Mouse (Mus musculus) forebrain, embryonic 10.5 days (tissue): ENCODE data around the gene Cfap157. TPM values are rescaled to one million over a fixed set of nuclear protein-coding genes. Genes with fewer than 3 reads are reported as not detected.

Experiments used
- DNase-seq: peaks from one replicate; pipeline ENCODE4 v3.0.0-alpha.2; 2017; ENCODE audit warnings: low spot score; ENCODE audit errors: extremely low spot score
- H3K27ac ChIP-seq: fragments of 300-500 bp; sonication (generic); 2 replicates; pipeline ENCODE4 v1.5.1; 2016; ENCODE audit warnings: mild to moderate bottlenecking
- H3K27me3 ChIP-seq: fragments of 300-500 bp; sonication (generic); 2 replicates; pipeline ENCODE4 v1.6.1; 2016; ENCODE audit warnings: mild to moderate bottlenecking; ENCODE audit not compliant: poor library complexity, severe bottlenecking
- H3K36me3 ChIP-seq: fragments of 300-500 bp; sonication (generic); replicated peaks from 2 replicates; pipeline ENCODE4 v1.6.1; 2016; ENCODE audit warnings: mild to moderate bottlenecking, moderate library complexity
- H3K4me1 ChIP-seq: fragments of 300-500 bp; sonication (generic); 2 replicates; pipeline ENCODE4 v1.6.1; 2016
- H3K4me3 ChIP-seq: fragments of 300-500 bp; sonication (generic); 2 replicates; pipeline ENCODE4 v1.5.1; 2016; ENCODE audit warnings: mild to moderate bottlenecking, moderate library complexity
- H3K9me3 ChIP-seq: fragments of 300-500 bp; sonication (generic); 2 replicates; pipeline ENCODE4 v1.6.1; 2016; ENCODE audit warnings: mild to moderate bottlenecking, moderate library complexity
- WGBS: fragments of 180-500 bp; shearing (Covaris S2); methylation state at CpG from one replicate; pipeline ENCODE4 v1.1.7; 2016; 5-methylcytosine and 5-hydroxymethylcytosine counted together
- polyA plus RNA-seq: library from polyadenylated mRNA; unstranded; fragments of >200 nt; fragmentation: Nextera tagmentation; extraction: Ambion mirVana; gene quantifications from 2 replicates; pipeline ENCODE4 v1.2.1, GENCODE M21; 2016

Cfap157 gene
- polyA plus RNA-seq, 1 experiment from 2014 or later, result 1.1 TPM

DNA sequence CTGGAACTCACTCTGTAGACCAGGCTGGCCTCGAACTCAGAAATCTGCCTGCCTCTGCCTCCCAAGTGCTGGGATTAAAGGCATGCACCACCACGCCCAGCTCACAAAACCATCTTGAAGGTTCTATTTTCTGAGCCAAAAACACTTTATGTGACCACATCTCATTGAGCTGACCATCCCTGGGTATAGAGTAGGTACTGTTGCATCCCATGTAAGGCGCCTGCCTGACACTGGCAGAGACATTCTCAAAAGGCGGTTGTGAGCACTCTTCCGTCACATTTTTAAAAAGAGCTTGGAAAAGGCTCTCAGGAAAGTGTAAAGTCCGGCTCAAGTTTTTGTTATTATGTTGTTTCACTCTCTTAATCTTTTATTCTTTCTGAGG lies 27.6 kb downstream of the Cfap157 start:
- Histone ChIP-seq H3K27me3 (peaks cover 17% of the 10 kb centered on the region), H3K36me3 (peaks cover 54% of the 10 kb centered on the region), H3K4me1 (peaks cover 30% of the 10 kb centered on the region), H3K27ac (no peak overlapping the region), H3K9me3 (no peaks in the 10 kb centered on the region), H3K4me3 (peak overlapping the region; percentile 62)
- no peak for DNase-seq
- WGBS, result 36% methylated on average over 6 of the region's 6 CpGs

DNA sequence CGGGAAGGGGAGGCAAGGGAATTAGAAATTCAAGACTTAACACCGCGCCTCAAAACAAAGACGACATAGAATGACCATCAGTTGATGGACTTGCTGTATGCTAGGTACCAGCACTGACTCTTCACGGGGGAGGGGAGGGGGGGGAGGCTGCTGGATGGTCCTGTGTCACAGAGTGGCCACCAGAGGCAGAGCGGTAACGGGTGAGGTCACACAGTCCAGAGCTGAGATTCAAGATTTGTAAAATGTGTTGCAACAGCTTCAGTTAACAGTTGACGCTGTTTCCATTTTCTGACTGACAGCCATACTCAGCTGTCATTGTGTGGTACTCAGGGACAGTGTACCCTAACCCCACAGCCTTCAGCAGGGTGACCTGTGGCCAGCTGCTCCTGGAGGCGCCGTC lies 32.0 kb downstream of the Cfap157 start:
- Histone ChIP-seq H3K27me3 (peaks cover 18% of the 10 kb centered on the region), H3K4me3 (0 out of 2 replicates have a peak overlapping the region, but pooled peaks have one; percentile 46), H3K36me3 (peaks cover 63% of the 10 kb centered on the region), H3K4me1 (peaks cover 29% of the 10 kb centered on the region), H3K27ac (no peak overlapping the region), H3K9me3 (no peaks in the 10 kb centered on the region)
- 66% methylated on average over 10 of the region's 10 CpGs for WGBS
- DNase-seq, result no peak

DNA sequence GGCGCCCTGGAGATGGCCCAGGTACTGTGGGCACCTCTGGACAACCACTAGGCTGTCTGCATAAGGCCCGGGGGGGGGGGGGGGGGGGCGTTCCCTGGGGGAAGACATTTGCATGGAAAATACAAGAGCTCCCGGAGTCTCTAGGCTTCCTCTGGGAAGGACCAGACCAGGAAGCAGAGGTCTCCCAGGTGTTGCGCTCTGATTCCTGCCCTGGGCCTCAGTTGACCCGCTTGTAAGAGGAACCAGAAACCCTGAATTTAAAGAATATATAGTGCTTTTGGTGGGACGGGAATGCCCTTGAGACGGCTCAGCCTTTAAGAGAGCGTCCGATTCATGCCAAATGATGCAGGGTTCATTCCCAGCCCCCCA lies 32.6 kb downstream of the Cfap157 start:
- WGBS, result 23% methylated on average over 9 of the region's 10 CpGs
- peaks cover 26% of the 10 kb centered on the region for H3K4me1 ChIP-seq
- peak overlapping the region; percentile 70 for H3K27ac ChIP-seq
- peak overlapping the region; percentile 46 for H3K4me3 ChIP-seq
- H3K27me3 ChIP-seq, result peaks cover 18% of the 10 kb centered on the region
- no peak for DNase-seq
- H3K36me3 ChIP-seq, result peaks cover 68% of the 10 kb centered on the region
- H3K9me3 ChIP-seq, result no peaks in the 10 kb centered on the region

DNA sequence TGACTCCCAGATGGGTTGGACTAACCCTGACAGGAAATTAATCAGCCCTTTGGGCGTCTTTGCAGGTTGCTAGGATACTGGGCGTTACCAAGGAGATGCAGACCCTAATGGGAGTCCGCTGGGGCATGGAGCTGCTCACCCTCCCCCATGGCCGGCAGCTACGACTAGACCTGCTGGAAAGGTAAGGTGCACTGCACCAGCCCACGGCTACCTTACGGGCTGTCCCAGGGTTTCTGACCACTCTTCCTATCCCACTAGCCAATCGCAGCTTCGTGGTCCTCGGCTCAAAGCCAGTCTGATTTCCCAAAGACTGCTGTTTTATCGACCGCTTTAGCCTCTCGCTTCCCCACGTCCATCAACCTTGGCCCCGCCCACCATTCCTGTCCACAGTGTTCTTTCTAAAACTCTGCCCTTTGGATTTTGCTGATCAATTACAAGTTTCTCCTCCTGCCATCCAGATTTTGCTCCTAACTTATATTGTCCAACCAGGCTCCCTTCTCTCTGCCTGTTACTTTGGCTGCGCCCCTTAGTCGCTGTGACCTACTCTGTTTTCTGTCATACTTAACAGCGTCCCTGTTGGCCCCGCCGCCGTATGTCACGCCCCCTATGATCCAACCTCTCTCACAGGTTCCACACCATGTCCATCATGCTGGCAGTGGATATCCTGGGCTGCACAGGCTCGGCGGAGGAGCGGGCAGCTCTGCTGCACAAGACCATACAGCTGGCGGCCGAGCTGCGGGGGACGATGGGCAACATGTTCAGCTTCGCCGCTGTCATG lies 33.2 kb downstream of the Cfap157 start:
- Histone ChIP-seq H3K9me3 (no peaks in the 10 kb centered on the region), H3K27me3 (peaks cover 18% of the 10 kb centered on the region), H3K4me3 (peak overlapping the region; percentile 46), H3K36me3 (peaks cover 74% of the 10 kb centered on the region), H3K4me1 (peaks cover 25% of the 10 kb centered on the region), H3K27ac (peak overlapping the region; percentile 70)
- WGBS, result 4% methylated on average over 31 of the region's 31 CpGs
- DNase-seq, result peak; percentile 86

DNA sequence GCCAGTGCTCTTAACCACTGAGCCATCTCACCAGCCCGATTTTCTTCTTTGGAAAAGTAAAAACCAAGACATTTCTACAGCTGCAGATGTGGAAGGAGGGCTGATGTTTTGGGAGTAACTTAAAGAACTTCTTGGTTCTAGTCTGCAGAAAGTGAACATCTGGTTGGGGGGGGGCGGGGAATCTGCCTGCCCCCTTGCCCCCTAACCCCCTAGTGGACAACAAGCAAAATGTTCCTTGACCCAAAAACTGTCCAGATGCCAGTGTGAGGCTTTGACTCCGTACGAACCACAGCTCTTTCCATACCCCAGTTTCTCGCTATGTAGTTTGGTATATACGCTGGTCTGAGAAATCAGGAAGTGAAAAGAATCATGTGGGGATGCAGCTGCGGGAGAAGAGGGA lies 34.0 kb downstream of the Cfap157 start:
- H3K9me3 ChIP-seq, result no peaks in the 10 kb centered on the region
- peak overlapping the region; percentile 46 for H3K4me3 ChIP-seq
- peaks cover 82% of the 10 kb centered on the region for H3K36me3 ChIP-seq
- 79% methylated on average over 7 of the region's 7 CpGs for WGBS
- H3K27me3 ChIP-seq, result peaks cover 18% of the 10 kb centered on the region
- H3K27ac ChIP-seq, result no peak overlapping the region
- no peak for DNase-seq
- peaks cover 25% of the 10 kb centered on the region for H3K4me1 ChIP-seq

DNA sequence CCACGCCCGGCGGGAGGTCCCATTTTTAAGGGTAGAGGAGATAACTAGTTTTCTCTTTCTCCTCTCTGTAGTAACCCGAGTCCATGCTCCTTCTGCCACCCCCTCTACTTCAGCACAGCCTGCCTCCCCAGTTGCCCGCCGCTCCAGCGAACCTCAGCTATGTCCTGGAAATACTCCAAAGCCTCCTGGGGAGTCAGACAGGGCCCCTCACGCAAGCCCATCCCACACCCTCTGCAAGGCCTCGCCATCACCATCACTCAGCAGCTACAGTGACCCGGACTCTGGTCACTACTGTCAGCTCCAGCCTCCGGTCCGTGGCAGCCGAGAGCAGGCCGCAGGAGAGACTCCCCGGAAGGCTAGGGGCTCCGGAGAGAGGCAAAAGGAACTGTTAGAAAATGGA lies 35.1 kb downstream of the Cfap157 start:
- H3K27me3 ChIP-seq, result peaks cover 18% of the 10 kb centered on the region
- H3K4me3 ChIP-seq, result no peak overlapping the region
- no peak overlapping the region for H3K27ac ChIP-seq
- WGBS, result 93% methylated on average over 15 of the region's 16 CpGs
- no peak for DNase-seq
- no peaks in the 10 kb centered on the region for H3K9me3 ChIP-seq
- peaks cover 26% of the 10 kb centered on the region for H3K4me1 ChIP-seq
- peaks cover 82% of the 10 kb centered on the region for H3K36me3 ChIP-seq

DNA sequence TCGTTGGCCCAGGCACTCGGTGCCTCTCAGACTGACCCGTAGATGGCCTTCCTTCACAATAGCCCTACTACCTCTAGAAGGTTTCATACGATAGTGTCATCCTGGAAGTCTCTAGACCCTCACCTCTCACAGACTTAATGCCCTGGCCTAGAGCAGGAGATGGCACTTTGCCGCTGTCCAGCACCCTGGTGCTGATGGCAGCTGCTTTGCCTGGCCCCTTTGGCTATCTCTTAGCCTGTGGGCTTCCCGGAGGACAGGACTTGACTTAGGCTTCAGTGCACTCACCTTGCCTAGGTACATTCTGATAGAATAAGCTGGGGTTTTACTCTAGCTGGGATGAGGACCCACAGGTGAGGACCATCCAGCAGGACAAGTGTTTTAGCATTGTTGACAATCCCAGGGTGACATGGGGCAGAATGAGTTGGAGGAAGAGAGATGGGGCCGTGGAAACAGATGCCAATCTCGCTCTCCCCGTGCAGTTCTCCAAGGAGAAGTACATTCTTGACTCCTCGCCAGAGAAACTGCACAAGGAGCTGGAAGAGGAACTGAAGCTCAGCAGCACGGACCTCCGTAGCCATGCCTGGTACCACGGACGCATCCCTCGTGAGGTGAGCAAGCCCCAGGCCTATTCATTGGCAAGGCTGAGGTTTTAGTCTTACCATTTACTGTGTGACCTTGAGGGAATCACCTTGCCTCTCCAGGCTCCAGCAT lies 39.8 kb downstream of the Cfap157 start:
- Histone ChIP-seq H3K4me3 (no peak overlapping the region), H3K9me3 (no peaks in the 10 kb centered on the region), H3K4me1 (peaks cover 35% of the 10 kb centered on the region), H3K36me3 (peaks cover 55% of the 10 kb centered on the region), H3K27me3 (peaks cover 44% of the 10 kb centered on the region), H3K27ac (no peak overlapping the region)
- 81% methylated on average over 15 of the region's 15 CpGs for WGBS
- no peak for DNase-seq

DNA sequence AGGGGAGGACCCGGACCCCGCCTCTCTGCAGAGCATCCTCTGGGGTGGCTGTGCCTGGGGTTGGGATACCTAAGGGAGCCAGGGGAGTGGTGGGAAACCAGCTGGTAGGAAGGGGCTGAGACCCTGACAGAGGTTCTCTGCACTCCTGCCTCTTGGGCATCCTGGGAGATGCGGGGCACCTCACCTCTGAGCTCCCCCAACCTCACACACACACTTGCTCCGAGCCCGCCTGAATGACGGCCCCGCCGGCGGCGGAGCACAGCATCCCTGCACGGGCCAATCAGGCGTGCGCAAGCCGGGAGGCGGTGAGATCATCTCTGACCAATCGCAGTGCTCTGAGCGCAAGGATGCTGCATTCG lies 42.1 kb downstream of the Cfap157 start:
- H3K4me3 ChIP-seq, result peak overlapping the region; percentile 70
- peak; percentile 86 for DNase-seq
- WGBS, result 5% methylated on average over 18 of the region's 18 CpGs
- H3K9me3 ChIP-seq, result no peaks in the 10 kb centered on the region
- peak overlapping the region; percentile 85 for H3K27ac ChIP-seq
- H3K4me1 ChIP-seq, result peaks cover 41% of the 10 kb centered on the region
- peaks cover 38% of the 10 kb centered on the region for H3K36me3 ChIP-seq
- H3K27me3 ChIP-seq, result peaks cover 51% of the 10 kb centered on the region

DNA sequence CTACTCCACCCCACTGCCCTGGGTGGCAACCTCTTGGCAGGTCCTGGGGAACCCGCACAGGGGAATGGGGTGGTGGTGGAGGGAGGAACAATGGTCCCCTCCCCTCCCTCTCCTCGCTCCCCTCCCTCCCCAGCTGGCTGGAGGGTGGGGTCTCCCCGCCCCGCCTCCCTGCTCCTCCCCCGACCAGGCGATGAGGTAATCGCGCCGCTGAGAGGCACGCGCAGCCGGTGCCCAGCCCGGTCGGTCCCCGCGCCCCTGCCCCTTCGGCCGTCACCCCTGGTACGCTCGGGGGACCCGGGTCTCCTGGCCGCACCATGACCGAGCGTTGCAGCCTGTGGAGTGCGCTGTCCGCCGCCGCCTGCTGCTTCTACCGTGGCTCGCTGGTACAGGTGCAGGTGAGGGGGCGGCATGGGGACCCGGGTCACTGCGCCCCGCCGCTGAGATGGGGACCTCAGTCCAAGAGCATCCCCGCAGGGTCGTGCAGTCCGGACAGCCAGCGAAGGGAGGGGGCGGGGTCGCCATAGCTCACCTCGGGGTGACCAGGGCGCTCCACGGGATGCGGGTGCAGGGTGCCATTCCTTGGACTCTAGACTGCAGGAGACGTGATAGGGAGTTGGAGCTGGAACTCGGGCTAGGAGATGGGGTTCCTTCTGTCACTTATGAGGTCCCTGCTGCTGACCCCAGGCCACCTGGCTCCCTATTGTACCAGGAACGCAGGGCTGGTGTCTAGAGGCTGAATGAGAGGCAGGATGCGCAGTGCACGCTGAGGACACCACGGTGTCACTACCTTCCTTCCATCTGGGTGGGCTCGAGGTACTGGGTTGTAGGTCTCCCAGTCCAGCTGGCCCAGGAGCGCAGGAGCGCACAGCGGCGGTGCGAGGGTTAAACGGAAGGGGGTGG lies 42.7 kb downstream of the Cfap157 start:
- H3K27ac ChIP-seq, result peak overlapping the region; percentile 85
- peaks cover 46% of the 10 kb centered on the region for H3K4me1 ChIP-seq
- peak; percentile 68 for DNase-seq
- H3K36me3 ChIP-seq, result peaks cover 31% of the 10 kb centered on the region
- H3K9me3 ChIP-seq, result no peaks in the 10 kb centered on the region
- 2% methylated on average over 55 of the region's 58 CpGs for WGBS
- peaks cover 51% of the 10 kb centered on the region for H3K27me3 ChIP-seq
- peak overlapping the region; percentile 70 for H3K4me3 ChIP-seq

DNA sequence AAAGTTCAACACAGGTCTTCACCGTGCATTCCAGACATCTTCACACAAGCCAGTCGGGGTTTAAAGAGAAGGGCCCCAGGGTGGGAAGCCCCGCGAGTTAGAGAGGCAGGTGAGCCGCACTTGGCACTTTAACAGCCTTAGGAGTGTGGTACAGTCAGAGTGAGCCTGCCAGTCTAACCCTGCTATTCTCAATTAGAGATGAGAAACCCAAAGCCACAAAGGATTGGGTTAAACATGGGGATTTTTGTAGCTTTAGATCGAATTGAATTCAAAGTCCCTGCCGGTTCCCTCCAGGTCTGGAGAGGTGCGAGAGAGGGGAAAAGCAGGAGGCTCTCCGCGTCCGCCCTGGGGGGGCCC lies 43.3 kb downstream of the Cfap157 start, which contains the start of gene 6330409D20Rik:
6330409D20Rik (minus strand) TSS at position 101 of the 357 bp plus-strand sequence.
- Histone ChIP-seq H3K4me1 (peaks cover 50% of the 10 kb centered on the region), H3K27me3 (peaks cover 51% of the 10 kb centered on the region), H3K36me3 (peaks cover 25% of the 10 kb centered on the region), H3K9me3 (no peaks in the 10 kb centered on the region), H3K4me3 (peak within 1 kb of the TSS; percentile 70), H3K27ac (peak within 1 kb of the TSS; percentile 85)
- WGBS, result 6% methylated on average over 11 of the region's 11 CpGs
- DNase-seq, result no peak

DNA sequence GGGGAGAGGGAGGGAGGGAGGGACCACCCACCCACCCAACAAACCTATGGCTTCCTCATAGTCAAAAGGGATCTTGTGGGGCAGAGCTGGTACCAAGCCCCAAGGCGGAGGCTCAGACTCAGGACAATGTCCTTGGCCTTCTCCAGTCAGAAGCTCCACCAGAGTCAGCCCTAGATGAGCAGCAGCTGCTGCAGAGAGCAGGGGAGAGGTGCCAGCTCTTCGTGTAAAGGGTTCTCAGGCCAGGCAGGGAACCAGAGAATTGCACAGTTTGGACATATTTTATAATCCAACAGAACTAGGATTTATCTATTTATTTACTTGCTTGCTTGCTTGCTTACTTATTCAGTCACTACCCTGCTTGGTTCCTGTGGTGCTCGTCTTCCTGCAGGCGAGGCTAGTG lies 44.9 kb downstream of the Cfap157 start:
- WGBS, result 79% methylated on average over 4 of the region's 4 CpGs
- peaks cover 51% of the 10 kb centered on the region for H3K27me3 ChIP-seq
- H3K27ac ChIP-seq, result no peak overlapping the region
- DNase-seq, result no peak
- peaks cover 9% of the 10 kb centered on the region; the same call in 1 of the 2 replicates for H3K36me3 ChIP-seq
- no peaks in the 10 kb centered on the region for H3K9me3 ChIP-seq
- H3K4me1 ChIP-seq, result peaks cover 59% of the 10 kb centered on the region
- H3K4me3 ChIP-seq, result no peak overlapping the region

DNA sequence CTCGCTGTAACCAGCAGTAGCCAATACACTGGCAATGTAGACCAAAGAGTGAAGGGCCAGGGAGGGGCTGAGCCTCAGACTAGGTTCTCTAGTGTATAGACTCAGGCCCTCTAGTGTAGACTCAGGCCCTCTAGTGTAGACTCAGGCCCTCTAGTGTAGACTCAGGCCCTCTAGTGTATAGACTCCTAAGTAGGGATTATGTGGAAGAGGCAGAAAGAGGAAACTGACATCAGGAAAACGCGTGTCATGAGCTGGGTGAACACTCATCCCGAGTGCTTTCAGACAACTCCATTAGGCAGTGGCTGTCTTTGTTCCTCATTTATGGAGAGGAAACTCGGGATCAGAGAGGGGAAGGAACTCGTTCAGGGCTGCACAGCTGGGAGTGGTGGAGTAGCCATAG lies 47.2 kb downstream of the Cfap157 start:
- Histone ChIP-seq H3K4me1 (peaks cover 61% of the 10 kb centered on the region), H3K27ac (0 out of 2 replicates have a peak overlapping the region, but pooled peaks have one; percentile 16), H3K36me3 (peaks cover 3% of the 10 kb centered on the region; the same call in 1 of the 2 replicates), H3K4me3 (no peak overlapping the region), H3K9me3 (no peaks in the 10 kb centered on the region), H3K27me3 (peaks cover 32% of the 10 kb centered on the region)
- 50% methylated on average over 6 of the region's 6 CpGs for WGBS
- no peak for DNase-seq
